Mouse (Mus musculus): ENCODE data around the gene Dock2.

The Dock2 gene

DNA sequence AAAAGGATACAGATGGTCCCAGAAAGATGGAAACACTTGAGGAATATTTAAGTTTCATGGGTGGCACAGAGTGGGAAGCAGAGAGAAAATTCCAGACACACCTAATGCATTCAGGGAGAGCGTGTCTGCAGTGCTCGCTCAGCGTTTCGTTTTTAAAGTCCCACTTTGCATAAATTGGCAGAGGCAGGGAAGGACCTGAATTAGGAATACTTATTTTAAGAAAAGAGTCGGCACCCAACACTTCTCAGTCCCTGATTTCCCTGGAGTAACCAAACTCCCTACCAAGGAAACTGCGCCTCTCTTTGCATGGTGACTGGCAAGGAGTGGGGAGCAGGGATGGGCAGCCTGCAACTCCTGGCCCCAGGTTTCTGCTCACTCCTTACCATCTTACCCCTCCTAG is 546.8 kb downstream of the Dock2 start:
- in situ Hi-C loops (cut with MboI, MseI) = loop anchor here (5.0 to 25.0 kb wide), 2 partner anchors 575 to 580 kb away; no protein-coding TSS in a partner anchor

DNA sequence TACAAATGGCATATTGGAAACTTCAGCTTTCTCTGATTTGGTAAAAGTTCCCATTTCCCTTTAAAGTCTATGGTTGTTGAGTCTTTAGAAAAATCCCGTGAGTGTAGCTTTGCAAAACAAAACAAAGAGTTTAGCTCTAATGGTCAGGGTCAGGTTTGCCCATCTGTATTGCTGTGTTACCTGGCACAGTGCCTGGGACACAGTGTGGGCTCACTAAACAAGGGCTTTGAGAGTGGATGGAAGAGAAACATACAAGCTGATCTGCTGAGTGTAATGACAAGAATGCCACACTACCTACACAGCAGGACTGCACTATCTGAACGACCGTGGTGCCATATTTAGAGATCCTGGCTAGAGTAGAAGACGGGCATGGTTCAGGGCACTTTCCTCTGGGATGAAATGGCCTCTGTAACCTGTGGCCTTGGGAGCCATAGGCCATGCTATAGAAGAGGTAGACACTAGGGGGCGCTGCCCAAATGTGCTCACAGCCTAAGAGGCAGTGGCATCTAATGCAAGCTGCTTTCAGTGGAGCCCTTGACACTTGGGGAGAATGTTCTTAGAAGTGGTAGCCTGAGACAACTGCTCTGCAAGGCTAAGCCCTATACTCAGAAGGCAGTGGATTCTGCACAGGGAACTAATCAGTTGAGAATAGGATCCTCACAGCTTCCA is 547.5 kb downstream of the Dock2 start:
- in situ Hi-C loops (cut with MboI, MseI) = loop anchor here (5.0 to 25.0 kb wide), 2 partner anchors 576 to 581 kb away; no protein-coding TSS in a partner anchor

DNA sequence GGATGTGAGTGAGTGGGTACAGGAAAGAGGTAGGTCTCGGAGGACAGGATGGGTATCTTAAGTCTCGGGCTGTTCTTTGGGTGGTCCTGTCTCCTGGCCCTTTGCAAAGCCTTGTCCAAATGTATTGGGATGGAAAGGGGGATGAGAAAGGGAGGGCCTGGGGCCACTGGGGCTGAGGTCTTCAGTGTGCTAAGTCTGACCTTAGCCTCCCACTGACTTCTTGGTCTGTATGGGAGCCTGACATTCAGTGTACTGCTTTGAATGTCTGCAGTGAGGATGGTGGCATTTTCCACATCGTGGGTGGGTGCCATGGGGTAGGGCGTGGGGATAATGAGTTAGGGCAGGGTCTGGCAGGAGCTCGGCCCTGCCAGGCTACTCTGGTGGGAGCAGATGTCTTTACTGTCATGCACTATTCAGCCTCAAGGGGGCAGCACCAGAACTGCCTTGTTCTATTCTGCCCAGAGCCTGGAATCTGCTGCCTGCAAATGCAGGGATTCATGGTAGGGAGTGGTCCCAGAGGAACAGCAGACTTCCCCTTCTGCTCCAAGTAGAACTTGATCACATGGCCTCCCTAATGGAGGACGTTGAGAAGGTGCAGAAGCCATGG is 554.8 kb downstream of the Dock2 start:
- in situ Hi-C loops (cut with MboI, MseI) = loop anchor here in 1 of 2 experiments (25.0 kb wide), 1 partner anchor 583 kb away; no protein-coding TSS in a partner anchor

DNA sequence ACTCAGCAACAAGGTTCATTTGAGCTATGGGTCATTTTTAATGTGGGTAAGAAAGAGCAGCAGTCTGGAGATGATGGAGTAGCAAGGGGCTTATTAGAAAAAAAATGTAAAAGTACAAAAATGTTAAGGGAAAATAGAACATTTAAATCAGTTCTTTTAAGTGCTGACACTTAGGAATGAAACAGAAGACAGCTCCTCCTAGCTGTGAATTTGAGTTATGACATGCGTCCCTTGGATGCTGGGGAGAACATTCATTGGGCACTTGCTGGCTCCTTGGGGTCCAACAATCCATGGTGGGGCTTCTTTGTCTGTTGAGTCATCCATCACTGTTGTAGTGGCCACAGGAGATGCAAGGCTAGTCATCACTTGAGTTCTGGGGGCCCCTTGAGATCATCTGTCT is 556.5 kb downstream of the Dock2 start:
- in situ Hi-C loops (cut with MboI, MseI) = loop anchor here in 1 of 2 experiments (25.0 kb wide), 1 partner anchor 585 kb away; no protein-coding TSS in a partner anchor

- in situ Hi-C loops (cut with MboI, MseI) = loop anchor here in 1 of 2 experiments (25.0 kb wide), 1 partner anchor 258 kb away; the partner anchor contains the start of gene Kcnmb1
Measured at GRCm38 (mm10) chr11:34220596-34220995, 563.1 kb downstream of the Dock2 start.

DNA sequence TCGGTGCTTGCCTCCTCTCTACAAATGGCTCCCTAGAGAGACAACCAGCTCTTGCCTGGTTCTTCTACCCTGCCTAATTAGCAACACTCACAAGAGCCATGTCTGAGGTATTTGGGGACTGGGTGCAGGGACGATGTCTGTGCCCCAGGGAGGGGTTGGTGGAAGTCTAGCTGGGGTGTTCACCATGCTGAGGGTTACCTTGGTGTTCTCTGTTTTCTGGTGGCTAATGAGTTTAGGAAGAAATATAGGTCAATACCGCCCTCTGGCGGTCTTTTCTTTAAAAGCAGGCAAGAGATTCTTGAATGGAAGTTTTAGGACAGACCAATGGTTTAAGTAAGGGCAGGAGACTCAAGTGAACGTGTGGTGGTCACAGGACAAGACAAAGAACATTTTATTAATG is 570.8 kb downstream of the Dock2 start:
- in situ Hi-C loops (cut with MboI, MseI) = loop anchor here (5.0 to 25.0 kb wide), 3 partner anchors 91 to 251 kb away; partner anchors contain the start of gene Kcnmb1 (in 2 of the 2)

DNA sequence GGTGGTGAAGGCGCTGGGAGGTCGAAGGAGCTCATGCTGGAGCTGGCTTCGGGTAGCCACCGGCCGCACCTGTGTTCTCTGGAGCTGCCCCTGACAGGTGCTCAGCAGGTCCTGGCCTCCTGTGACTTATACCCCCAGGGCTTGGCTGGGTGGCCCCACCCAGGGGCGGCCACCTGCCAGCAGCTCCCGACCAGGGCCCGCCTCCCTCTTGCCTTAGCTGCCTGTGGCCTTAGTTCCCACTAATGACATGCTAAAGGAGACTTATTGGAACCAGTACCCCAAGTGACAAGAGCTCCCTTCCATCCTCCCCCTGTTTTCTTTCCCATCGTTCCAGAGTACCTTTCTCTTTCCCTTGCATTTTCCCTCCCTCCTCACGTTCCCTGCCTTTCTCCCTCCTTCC is 575.7 kb downstream of the Dock2 start, which contains the start of gene Foxi1:
TSS of gene Foxi1 (minus strand) at position 101 of the 400 bp plus-strand sequence.
- in situ Hi-C loops (cut with MboI, MseI) = loop anchor here in 1 of 2 experiments (25.0 kb wide), 1 partner anchor 246 kb away; the partner anchor contains the start of gene Kcnmb1

- in situ Hi-C loops (cut with MboI, MseI) = loop anchor here (5.0 to 25.0 kb wide), 3 partner anchors 50 to 240 kb away; partner anchors contain the start of gene Kcnmb1 (in 1 of the 2)
Measured at GRCm38 (mm10) chr11:34202769-34203168, 580.9 kb downstream of the Dock2 start.

DNA sequence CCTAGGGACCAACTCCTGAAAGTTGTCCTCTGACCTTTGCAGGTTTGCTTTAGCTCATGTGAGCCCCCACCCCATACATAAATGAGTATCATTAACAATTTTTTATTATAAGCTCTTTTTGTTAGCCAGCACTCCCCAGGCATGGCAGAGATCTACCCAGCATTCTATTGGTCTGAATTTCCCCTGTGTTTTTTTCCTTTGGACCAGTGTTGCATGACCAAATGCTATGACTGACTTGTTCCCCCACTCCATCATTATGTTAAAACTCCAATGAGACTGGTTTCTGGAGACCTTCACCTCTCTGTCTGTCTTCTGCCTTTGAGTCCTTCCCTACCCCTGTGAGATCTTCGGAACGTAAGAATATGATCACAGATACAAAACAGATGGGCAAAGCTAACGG is 588.5 kb downstream of the Dock2 start:
- in situ Hi-C loops (cut with MboI, MseI) = no loop called here

- in situ Hi-C loops (cut with MboI, MseI) = no loop called here
Measured at GRCm38 (mm10) chr11:34194158-34194941, 589.3 kb downstream of the Dock2 start.

DNA sequence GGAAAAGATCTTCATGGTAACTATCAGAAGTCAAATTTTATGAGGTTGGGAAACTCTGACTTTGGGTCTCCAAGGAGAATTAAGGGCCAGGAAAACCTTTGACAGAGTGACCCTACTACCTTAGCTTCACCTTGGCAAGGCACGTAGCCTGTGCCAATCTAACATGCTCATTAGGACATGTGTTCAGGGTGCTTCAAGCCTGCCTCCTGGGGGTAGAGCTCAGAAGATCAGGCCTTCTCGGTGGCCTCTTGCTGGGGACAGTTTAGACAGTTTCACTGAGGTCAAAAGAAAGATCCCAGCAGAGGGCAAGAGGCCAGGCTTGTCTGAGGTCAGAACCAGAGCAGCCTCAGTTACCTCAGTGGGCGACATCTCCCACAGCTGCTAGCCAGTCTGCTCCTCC is 590.0 kb downstream of the Dock2 start:
- in situ Hi-C loops (cut with MboI, MseI) = no loop called here

DNA sequence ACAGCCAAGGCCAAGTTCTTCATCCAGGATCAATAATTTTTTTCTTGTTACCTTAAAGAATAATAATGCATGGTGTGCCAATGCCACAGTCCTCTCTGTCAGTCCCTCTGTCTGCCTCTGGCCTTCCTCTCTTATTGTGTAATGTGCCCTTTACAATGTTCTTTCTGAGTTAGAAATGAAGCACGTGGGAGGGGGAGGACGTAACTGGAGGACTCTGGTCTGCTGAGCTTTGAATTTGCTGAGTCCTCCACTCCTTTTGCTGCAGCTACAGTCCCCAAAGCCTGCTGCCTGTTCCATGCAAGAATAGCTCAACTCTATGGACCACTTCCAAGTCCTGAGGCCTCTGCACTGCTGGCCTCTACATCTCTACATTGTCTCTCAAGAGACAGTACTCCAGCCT is 599.4 kb downstream of the Dock2 start:
- in situ Hi-C loops (cut with MboI, MseI) = no loop called here

- in situ Hi-C loops (cut with MboI, MseI) = no loop called here
Measured at GRCm38 (mm10) chr11:34181214-34182117, 602.2 kb downstream of the Dock2 start.

DNA sequence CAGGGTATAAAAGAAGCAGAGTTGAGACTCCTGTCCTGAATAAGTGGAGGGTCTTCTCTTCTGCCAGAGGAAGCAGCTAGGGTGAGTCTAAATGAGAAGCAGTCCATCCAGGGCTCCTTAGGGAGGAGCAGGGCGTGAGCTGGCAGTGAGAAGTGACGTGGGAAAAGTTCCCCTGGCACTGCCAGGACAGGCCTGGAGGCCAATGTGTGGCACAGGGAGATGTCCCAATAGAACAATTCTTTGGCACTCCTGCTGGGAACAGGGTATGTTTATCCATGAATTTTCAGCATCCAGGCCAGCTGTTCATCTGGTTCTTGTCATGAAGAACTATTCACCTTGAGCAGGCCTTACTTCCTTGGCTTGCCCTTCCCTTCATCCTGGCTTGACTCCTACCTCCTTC is 604.9 kb downstream of the Dock2 start:
- in situ Hi-C loops (cut with MboI, MseI) = loop anchor here in 1 of 2 experiments (10.0 kb wide), 1 partner anchor 1204 kb away; no protein-coding TSS in a partner anchor

All from T-helper 17 cell (primary cell).